Mouse (Mus musculus): Measurements from ENCODE around the gene Ptprcap. TPM values are rescaled to one million over a fixed set of nuclear protein-coding genes. Genes with fewer than 3 reads are reported as not detected.

The Ptprcap gene
- polyA plus RNA-seq, 1 experiment: 4.4 TPM

DNA sequence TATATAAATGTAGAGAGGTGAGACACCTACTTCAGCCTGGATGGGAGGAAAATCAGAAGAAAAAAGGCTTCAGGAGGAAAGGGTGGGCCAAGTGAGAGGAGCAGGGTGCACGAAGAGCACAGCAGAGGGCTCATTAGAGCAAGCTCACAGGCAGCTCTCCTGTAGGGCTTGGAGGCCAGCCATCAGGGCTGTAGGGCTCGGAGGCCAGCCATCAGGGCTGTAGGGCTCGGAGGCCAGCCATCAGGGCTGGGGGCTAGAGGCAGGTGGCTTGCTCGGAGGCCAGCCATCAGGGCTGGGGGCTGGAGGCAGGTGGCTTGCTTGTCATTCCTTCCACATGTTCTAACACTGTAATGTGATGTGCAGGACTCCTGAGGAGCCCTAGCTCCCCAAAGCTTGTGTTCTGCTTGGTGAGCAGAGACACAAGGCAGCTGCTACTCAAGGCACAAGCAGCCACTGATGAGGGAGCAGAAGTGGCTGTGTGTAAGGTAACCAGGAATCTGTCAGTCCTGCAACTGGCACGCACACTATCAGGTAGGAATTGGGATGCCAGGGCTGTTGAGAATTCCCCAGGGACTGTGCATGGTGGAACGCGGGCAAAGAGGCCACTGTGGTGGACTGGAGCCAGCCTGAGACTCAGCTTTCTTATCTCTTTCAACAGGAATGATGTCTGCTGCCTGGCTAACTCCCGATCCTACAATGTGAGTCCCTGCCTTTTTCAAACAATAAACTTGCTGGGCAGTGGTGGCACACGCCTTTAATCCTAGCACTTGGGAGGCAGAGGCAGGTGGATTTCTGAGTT is 13.5 kb downstream of the Ptprcap start:
- DNase-seq (ENCODE audit: low spot score): no peak

DNA sequence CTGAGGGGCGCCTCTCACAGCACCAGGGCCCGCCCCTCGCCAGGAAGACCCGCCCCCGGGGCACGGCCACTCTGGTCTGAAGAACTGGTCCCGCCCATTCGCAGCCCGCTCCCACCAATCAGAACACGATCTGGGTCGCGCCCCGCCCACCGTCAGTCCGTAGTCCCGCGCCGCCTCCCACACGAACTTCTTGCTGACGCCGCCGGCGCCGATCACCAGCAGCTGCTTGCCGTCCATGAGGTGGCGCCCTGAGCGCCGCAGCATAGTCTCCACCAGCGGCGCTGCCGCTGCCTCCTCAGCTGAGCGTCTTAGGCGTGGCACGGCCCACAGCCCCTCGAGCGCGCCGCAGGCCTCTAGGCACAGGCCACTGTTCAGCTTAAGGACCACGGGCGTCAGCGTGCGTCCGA is 16.0 kb downstream of the Ptprcap start:
- DNase-seq (ENCODE audit: low spot score): peak; percentile 96

DNA sequence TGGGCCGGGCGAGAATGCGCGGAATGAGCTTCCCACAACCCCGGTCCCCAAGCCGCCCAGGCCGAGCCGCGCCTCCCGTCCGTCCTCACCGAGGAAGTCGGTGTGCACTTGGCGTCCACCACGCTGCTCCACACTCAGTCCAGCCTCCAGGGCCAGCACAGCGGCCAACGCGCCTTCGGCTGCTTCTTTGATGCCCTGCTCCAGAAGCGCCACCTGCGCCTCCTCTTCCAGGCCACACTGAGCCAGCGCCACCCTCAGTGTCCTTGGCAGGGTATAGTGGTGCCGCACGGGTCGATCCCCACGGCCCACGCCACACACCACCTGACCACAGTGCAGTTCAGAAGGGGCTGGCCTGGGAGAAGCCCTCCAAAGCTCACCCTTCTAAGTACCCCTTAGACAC is 16.4 kb downstream of the Ptprcap start:
- no peak for DNase-seq (ENCODE audit: low spot score)

DNA sequence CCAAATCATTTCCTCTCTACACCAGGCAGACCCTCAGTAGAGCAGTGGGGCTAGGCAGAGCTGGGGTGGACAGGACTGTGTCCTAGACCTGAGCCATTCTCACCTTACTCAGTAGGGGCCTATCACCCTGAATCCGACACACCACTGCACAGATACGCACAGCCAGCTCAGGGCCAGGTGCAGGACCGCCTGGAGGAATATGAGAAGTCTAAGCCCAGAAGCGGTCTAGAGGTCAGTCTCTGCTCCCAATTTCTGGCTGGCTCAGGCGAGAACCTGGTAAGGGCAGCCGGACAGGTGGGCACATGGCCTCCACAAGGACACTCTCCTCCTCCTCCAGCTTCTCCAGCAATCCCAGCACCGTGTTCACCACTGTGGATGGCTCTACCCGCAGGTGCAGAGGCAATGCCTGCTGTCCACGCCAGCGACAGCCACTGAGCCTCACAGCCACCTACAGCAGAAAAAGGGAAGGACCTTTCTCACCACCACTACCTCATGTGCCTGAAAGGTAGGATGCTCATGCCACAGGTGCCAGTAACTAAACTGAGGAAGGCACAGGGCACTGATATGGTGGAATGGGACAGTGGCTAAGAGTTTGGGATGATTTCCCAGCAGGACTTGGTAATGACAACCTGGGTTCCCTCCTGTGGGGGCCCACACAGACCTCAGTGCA is 17.5 kb downstream of the Ptprcap start:
- DNase-seq (ENCODE audit: low spot score): no peak

DNA sequence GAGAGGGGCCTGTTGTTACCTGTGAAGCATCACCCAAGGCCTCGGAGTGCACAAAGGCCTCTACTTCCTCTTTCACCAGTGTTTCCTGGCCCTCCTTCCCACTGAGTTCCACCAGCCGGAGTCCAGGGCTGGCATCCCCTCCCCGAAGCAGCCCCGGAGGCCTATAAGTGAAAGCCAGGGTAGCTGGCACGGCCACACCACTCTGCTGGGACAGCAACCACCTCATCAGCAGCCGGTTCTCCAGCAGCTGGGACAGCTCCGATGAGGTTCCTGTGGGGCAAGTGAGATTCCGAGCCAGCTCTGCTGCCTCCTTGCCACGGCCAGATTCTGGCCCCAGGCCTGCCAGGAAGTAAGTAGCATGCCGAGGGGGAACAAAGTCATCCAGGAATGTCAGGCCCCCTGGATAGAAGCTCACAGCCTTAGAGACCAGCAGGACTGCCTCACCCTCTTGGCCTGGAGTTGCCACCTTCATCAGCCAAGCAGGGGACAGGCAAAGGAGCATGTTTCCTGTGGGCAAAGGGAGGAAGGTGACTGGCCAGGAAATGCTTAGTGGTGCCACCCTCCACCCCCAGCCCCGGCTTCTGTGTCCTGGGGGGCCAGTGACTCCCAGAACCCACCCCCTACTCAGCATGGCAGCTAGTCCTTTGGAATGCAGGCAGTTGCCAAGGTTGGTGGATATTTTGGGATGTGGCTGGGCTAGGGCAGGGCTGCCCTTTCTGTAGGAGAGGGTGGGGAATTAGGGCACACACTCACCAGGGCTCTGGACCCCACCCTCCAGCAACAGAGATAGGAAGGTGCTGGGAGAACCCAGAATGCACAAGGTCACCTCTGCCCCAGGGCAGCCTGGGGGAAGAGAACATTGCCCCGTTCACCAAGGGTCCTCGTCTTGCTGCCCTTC is 18.2 kb downstream of the Ptprcap start:
- no peak for DNase-seq (ENCODE audit: low spot score)

DNA sequence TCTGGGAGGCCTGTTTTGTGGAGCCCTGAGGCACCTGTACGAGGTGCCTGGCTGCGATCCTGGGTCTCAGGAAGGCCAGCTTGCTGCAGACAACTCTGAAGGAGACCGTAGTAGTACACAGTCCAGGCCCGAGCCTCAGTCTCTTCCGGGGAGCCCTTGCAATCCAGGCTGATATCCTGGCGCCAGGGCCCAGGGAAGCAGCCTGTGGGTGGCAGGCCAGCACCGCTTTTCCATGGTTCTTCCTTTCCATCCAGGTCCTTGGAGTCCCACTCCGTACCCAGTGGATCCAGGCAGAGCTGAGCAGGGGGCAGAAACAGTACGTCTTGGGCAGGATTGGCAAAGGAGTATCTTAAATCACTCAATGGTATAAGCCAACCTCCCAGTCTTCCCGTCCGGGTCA is 19.5 kb downstream of the Ptprcap start:
- DNase-seq (ENCODE audit: low spot score): no peak

DNA sequence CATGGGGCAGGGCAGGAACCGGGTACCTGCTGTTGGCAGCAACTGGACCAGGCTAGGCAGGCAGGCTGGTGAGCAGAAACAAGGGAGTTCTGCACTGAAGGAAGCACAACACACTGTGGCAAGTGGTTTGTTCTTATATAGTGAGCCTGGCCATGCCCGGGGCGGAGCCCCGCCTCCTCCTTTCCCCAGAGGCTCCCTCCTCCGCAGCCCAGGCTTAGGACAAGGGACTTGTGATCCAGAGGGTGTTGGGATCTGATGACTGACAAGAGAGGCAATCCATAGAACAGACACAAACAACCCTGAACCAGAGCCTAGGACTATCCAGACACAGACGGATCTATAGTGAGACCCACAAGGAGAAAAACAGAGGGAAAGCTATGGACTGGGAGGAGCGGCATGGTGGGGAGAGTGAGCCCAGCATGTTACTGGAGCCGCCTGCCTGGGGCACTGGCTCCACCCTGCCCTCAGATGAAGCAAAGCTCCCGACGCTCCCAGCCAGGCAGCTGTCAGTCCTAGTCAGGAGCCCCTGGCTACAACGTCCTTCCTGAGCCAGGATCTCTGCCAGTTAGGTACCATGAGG is 22.1 kb downstream of the Ptprcap start, which contains the start of gene Carns1:
Gene Carns1, minus strand, starts transcription at position 112 of the 580 bp plus-strand sequence.
- no peak for DNase-seq (ENCODE audit: low spot score)

DNA sequence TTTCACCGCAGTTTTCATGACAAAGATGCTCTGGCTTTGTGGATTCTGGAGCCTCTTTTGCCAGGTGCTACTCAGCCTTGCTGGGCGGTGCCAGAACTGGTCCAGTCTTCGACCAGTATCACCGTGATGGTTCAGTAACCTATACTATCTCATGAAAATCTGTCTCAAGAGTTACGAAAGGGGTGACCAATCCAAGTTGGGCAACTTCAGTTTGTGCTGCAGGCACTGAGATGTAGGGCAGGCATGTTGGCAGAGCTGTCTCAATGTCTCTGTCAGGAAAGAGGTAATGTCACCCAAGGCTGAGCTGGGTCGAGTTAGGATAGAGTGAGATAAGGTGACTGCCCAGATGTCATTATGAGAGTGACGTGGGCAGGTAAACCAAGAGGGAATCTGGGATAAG is 27.0 kb downstream of the Ptprcap start:
- DNase-seq (ENCODE audit: low spot score): no peak

DNA sequence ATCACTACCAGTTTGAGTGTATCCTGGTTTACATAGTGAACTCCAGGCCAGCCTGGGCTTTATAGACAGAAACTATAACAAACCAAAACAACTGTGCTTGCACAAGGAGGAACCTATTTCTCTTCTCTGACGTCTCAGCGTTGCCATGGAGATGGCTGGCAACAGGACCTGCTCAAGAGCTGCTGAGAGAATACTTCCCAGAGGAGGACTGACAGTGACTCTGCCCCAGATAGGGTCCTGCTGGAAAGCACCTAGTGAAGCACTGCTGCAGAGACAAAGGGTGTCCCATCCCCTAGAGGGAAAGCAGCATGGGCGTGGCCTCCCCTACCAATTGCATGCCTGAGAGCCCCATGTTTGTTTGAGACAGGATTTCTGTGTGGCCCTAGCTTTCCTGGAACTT is 28.5 kb downstream of the Ptprcap start:
- DNase-seq (ENCODE audit: low spot score): no peak

DNA sequence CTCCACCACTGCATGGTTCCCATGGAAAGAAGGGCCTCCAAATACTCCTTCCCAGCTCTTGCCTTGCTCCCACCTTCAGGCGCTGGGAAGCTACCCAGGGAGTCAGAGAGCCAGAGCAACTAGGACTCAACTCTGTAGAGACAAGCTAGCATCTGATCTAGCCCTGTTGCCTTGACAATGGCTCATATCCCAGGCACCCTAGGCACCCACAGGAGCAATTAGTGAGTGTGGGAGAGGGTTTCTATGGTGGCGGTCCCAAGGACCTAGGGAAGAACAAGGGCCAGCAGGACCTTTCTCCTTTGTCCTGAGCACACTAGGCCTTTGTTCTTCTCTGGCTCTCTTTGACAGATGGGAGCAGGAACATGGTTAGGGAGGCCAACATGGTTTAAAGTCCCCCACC is 30.3 kb downstream of the Ptprcap start:
- DNase-seq (ENCODE audit: low spot score): no peak

DNA sequence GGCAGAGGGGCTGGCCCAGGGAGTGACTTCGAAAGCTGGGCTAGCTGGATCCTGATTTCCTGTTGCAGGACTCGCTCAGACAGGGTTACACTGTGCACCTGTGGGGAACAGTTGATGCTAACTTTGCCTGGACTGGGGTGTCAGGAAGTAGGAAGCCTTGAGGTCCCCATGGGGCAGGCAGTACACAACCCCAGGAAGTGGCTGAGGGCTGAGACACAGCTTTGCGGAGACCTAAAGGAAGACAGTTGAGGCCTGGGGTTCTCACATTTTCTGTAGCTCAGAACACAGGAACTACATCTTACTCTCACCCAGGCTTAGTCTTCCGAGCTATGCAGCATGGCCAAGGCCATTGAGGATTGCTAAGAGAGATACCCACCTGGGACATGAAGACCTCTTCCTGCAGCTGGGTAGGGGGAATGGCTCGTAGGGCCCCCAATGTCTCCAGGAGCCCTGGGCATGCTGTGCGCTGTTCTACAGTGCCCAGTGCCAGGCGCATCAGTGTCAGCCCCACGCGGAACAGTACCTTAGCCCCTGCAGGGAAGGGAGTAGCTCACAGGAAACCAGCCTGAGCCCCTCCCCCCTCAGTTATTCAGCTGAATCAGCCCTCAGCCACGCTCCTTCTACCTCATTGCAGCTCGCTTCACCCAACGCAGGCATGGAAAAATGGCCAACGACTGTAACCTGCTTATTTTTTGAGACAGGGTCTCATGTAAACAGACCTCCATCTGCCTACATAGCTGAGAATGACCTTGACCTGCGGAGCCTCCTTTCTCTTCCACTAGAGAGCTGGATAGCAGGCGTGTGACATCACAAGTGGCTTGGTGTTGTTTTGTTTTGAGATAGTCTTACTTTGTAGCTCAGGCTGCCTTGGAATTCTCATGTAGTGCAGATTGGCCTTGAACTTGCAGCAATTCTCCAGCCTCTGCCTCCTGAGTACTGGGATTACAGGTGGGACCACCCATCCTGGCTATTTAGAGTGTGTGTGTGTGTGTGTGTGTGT is 31.9 kb downstream of the Ptprcap start:
- DNase-seq (ENCODE audit: low spot score): no peak

DNA sequence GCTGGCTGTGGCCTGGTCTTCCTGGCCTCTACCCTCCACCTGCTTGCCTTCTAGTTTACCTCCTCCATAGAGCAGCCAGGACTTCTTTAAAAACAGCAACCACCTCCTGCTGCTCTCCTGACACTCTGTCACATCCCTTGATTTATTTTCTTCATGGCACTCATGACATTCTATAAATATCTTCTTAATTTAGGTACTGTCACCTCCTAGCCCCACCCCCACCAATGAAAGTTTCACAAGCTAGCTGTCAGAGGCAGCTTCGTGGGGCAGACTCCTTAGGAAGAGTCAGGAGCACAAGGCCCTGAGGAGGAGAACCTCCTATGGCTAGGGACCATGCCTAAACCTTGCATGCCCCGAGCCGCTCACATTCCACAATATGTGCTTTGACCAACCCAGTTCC is 33.9 kb downstream of the Ptprcap start:
- DNase-seq (ENCODE audit: low spot score): no peak

DNA sequence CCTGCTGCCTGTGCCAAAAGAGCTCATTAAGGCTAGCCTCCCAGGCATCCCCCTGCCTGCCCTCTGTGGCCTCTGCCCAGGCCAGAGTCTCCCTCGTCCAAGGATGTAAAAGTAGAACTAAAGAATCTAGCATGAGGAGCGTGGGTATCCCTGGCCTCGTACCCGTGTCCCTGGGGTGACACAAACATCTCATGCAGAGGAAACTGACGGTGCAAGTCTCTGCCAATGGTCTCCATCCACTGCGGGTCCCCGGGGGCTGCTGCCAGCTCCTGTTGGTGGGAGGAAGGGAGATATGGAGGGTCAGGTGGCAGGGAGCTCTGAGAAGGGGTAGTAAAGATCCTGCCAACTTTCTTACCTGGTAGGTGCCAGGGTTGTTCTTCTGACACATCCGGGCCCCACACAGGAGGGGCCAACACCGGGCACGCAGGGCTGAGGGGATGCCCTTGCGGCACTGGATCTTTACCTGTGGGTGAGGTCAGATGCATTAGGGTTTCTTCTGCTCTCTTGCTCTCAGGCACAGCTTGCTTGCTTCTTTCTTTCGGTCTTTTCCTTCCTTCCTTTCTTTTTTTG is 35.7 kb downstream of the Ptprcap start:
- DNase-seq (ENCODE audit: low spot score): no peak

DNA sequence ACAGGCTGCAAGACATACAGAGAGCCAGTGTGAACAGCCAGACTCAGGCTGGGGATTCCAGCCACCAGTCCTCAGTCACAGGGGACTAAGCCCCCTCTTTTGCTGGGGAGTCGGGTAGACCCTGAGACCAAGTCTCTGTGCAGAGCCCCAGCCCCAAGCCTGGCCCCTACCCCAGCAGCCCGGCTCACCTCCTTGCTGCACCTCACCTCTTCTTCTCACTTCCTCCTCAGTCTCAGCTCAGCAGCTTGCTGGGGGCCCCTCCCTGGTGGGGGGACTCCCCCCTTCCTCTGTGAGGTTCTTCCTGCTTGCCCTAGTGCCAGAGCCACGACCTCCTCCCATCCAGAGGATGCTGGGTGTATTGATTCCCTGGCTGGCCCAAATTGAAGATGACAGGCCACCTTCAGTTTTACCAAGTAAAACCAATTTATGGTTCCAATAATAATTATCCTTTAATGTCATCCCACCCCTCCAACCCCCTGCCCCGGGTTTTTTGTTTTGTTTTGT is 37.5 kb downstream of the Ptprcap start, which contains the start of gene Tbc1d10c:
Gene Tbc1d10c, minus strand, starts transcription at position 454 of the 504 bp plus-strand sequence.
- no peak for DNase-seq (ENCODE audit: low spot score)

DNA sequence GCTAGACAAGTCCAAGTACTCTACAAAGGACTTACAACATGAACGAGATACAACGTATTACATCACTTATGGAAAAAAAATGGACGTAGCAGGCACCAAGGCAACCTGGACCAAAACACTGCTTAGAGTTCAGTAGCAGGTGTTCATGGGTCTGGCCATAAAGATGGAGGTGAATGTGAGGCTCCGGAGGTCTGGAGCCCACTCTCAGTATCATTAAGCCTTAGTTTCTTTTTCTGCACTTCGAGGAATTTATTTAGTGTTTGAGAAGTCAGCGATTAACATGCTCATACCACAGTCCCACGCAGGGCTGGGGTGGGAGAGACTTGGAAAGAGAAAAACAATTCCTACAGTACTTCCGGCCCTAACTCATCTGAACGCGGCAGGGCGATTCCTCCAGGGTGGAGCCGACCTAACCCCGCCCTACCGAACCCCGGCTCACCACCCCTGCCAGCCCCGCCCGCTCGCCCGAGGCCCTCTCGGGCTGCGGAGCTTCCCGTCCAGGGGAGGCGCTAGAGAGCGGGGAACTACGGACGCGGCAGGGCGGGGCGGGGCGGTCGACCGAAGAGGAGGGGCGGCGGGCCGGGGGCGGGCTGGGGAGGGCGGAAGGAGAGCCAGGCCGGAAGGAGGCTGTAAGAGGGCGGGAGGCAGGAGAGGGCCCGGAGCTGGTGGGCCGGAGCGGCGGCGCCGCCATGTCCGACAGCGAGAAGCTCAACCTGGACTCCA is 38.3 kb downstream of the Ptprcap start, which contains the start of gene Ppp1ca:
Gene Ppp1ca, plus strand, starts transcription at position 538 of the 723 bp plus-strand sequence.
- peak; percentile 94 for DNase-seq (ENCODE audit: low spot score)

DNA sequence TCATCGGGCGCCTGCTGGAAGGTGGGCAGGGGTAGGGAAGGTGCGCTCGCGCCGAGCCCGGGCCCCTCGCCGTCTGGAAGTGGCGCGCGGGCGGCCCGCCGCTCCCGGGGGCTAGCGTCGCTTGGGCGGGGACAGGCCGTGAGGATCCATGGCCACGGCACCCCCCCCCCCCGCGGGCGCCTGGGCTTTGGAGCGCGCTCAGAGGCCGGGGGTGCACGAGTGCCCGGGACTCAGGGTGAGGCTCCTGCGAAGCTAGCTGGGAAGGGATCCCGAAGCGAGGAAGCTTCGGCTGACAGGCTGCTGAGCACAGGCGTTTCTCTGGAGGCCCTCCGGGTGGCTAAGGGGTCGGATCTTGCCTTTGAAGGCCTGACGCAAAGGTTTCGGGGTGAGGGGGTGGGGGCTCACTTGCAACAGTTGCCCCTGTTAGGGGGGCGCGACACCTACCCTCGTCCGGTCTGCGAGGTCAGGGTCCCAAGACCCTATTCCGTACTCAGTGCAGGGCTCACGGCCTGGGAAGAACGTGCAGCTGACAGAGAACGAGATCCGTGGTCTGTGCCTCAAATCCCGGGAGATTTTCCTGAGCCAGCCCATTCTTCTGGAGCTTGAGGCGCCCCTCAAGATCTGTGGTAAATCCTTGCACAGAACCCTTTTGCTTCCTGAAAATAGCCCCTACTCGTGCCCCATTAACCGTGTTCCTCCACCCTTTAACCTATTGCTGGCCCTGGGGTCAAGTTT is 39.0 kb downstream of the Ptprcap start:
- no peak for DNase-seq (ENCODE audit: low spot score)

DNA sequence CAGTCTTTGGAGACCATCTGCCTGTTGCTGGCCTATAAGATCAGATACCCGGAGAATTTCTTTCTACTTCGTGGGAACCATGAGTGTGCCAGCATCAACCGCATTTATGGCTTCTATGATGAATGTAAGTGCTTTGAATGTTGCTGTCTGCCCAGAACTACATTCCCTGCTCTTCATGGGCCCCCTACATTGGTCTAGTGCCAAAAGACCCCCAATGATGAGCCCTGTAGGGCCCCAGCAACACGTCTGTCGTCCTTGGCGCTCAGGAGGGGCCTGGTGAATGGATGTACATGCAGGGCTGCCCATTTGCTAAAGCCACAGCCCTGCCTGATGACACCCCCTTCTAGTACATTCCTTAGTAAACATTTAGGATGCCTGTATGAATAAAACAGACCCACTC is 39.7 kb downstream of the Ptprcap start:
- DNase-seq (ENCODE audit: low spot score): no peak

DNA sequence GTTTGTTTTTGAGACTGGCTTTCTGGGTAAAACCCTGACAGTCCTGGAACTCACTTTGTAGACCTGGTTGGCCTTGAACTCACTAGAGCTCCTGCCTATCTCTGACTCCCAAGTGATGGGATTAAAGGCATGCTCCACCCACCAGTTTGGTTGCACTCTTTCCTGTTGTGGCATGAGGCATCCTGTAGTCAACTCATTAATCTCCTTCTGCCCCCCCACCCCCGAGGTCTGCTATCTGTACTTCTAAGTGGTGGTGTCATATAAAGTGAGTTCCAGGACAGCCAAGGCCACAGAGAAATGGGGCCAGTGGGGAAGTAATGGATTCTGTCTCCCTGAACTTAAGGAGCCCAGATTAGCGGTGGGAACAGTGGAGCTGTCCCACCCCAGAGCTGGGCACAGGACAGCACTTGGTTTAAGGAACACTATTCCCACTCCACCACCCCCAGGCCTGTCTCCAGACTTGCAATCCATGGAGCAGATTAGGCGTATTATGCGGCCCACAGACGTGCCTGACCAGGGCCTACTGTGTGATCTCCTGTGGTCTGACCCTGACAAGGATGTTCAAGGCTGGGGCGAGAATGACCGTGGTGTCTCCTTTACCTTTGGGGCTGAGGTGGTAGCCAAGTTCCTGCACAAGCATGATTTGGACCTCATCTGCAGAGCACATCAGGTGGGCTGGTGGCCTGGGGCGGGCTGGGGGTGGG is 40.8 kb downstream of the Ptprcap start:
- no peak for DNase-seq (ENCODE audit: low spot score)

Data from urinary bladder, adult 2 months (tissue).